Mouse (Mus musculus) frontal cortex, postnatal 14 days (tissue): ENCODE measurements around the gene Zfp777.

ENCODE experiments used
- DNase-seq, 2 experiments: peaks; one replicate each; pipeline ENCODE4 v3.0.0; 2022; ENCODE audit warnings: low spot score in 2 of 2

Zfp777 gene

GRCm38 (mm10) chr6:48048426-48049272, at the start of gene Zfp777:
Zfp777 (minus strand) TSS chr6:48048911.
- DNase-seq = peak; percentile 71 to 73

DNA sequence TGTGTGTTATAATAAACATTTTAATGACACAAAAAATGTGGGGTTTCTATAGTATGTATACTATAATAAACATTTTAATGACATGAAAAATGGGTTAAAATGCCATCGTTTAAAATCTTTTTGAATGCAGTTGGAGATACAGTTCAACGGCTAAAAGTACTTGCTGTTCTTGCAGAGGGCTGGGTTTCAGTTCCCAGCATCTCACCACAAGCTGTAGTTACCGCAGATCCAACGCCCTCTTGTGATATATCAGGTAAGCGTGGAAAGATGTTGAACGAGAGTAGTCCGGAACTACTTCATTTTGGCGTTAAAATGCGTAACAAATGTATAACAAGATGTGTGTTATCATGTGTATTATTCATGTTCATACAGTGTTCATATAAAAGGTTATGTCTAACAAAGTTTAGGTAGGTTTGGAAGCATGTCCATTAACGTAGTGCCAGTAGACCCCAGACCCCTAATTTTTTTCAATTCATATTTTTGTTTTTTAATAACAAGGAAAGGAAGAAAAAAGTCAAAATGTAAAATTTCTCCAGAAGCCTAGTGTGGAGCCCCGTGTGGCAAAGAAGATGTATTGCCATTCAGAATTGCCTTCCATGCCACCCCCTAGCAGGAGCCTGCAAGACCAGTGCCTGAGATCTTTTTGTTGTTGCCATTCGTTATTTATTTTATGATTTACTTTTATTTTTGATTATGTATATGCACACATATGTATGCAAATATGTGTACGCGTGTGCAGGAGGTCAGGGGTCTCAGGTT, 38.4 kb upstream of the Zfp777 start:
- no peak for DNase-seq

DNA sequence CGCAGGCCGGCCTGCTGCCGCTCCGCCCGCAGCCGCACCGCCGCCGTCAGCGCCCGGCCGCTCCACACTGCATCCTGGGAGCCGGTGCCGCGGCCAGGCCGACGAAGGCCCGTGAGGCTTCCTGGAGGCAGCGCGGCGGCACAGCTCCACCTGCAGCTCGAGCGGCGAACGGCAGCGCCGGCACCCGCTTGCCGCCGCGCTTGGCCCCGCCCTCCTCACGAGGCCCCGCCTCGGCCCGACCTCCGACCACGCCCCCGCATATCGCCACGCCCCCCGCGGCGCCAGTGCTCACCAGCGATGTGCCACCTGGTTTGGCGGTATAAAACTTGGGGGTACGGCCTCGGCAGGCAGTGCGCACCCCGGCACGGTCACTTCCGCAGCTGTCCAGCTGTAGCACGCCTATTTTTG, 37.8 kb upstream of the Zfp777 start, which contains the start of gene Zfp746:
Zfp746 (minus strand) TSS at position 123 of the 408 bp plus-strand sequence.
- peak; percentile 74 to 87 for DNase-seq

GRCm38 (mm10) chr6:48085521-48086404, 37.1 kb upstream of the Zfp777 start:
- peak; percentile 48 to 51 for DNase-seq

GRCm38 (mm10) chr6:48083733-48084191, 35.1 kb upstream of the Zfp777 start:
- no peak for DNase-seq

GRCm38 (mm10) chr6:48081952-48082351, 33.2 kb upstream of the Zfp777 start:
- DNase-seq = no peak

DNA sequence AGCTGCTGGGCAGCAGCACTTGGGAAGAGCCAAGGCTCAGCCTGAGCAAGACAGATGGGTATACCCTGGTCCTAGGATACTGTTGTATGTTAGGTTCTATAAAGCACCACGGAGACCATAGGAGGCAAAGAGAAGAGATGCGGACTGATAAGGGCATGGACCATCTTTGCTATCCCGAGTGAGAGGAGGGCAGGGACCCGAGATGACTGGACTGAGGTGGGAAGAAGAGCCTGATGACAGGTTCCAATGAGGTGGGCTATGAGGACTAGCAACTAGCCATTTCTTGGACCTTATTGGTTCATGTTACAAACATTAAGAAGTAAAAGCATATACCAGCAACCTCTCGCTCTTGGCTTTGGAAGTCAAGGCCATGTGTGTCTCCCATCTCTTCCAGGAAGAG, 32.3 kb upstream of the Zfp777 start:
- no peak for DNase-seq

DNA sequence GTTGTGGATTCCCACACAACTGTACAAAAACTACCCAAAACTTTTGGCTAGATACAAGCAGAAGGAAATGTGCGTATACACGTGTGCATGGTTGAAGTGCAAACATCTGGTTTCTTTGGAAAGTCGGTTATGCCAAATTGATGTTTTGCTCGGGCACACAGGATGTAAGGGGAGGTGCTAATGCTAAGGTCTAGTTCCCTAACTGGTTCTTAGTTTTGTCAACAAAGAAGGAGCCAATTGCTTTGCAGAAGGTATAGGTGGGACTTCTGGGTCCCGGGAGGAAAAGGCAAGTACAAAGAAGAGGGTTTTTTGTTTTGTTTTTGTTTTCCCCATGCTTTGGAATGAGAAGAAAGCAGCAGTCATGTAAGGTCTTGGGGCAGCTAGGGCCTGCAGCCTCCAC, 24.6 kb upstream of the Zfp777 start:
- DNase-seq = no peak

GRCm38 (mm10) chr6:48067492-48067891, 18.8 kb upstream of the Zfp777 start:
- DNase-seq = no peak

DNA sequence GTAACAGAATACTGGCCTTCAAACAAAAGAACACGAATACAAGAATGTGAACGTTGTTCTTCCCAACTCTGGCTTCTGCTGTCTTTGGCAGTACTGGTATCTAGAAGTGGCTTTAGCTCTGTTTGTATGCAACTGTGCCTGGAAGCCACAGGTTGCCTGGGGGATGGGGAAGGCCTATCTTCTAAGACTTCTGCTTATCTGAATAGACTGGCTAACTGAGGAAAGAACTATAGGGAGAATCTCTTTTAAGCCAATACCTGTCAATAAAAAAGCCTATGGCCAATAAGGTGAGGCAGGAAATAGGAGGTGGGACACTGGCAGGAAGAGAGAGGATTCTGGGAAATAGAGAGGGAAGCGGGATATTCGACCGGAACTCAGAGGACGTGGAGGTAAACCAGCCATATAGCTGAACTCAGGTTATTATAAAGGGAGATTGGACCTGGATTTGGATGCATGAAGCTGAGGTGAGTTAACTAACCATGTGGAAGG, 16.9 kb upstream of the Zfp777 start:
- no peak for DNase-seq

DNA sequence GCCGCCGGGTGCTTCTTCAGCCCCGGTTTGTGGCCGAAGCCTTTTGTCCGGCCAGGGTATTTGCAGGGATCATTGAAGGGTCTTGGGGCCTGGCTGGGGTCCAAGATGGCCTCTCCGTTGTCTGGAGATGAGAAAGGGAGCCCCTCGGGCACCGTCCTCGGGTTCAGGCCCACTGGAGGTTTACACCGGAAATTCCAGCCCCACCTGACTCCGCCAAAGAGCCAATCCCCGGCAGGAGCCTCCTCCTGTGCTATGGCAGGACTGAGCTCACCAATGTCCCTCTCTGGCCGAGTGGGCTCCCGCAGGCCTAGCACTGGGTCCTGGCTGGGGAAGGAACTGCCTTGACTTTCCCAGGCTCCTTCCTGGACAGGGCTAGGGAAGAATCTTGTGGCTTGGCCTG, 15.7 kb upstream of the Zfp777 start:
- no peak for DNase-seq

GRCm38 (mm10) chr6:48063940-48064339, 15.2 kb upstream of the Zfp777 start:
- DNase-seq = no peak

GRCm38 (mm10) chr6:48060895-48061294, 12.2 kb upstream of the Zfp777 start:
- no peak for DNase-seq

- DNase-seq = no peak
These were observed 11.7 kb upstream of the Zfp777 start for GRCm38 (mm10) chr6:48060421-48060820.

DNA sequence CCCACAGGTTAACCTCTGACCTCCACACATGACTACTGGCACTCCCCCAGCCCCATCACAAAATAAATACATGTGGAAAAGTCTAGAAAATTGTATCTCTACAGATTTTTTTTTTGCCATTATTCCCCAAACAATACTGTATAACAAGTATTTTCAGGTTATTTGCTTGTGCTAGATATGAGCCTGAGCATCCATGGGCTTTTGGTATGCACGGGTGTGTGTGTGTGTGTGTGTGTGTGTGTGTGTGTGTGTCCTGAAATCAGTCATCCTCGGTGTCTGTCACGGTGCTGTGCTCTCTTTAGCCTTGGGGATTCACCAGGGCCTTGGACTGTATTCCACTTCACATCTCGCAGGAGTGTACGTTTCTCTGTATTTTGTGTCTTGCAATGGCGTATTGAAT, 3.4 kb upstream of the Zfp777 start:
- no peak for DNase-seq

DNA sequence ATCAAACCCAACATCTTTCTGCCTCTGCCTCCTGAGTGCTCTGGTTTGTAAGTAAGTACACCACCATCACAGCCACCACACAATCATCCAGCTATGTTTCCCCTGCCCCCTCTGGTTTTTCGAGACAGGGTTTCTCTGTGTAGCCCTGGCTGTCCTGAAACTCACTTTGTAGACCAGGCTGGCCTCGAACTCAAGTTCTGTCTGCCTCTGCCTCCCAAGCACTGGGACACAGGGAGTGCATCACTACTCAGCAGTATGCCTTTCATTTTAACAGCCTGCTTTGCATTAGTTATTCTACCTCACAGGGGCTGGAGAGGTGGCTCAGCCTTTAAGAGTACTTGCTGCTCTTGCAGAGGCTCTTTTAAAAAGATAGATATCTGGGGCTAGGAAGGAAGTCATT, 3.0 kb upstream of the Zfp777 start:
- no peak for DNase-seq

GRCm38 (mm10) chr6:48049273-48050065, 758 bp upstream of the Zfp777 start:
- DNase-seq = no peak

- peak in 1 of 2 experiments; percentile 16 for DNase-seq
These were observed 1.0 kb downstream of the Zfp777 start for GRCm38 (mm10) chr6:48047450-48048351.

DNA sequence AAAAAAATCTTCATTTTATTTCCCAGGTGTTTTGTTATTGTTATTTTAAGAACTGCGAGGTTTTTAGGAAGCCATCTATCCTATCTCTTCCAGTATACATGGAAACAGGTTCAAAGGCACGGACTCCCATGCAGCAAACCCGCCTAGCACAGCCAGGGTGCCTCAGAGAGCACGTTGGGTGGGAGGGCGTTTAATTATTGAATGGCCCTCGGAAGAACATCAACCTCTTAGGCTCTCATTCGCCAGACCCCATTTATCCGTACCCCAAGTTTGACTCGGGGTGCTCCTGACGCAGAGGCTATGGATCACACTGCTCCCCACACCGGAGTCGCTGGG, 1.6 kb downstream of the Zfp777 start:
- DNase-seq = no peak

DNA sequence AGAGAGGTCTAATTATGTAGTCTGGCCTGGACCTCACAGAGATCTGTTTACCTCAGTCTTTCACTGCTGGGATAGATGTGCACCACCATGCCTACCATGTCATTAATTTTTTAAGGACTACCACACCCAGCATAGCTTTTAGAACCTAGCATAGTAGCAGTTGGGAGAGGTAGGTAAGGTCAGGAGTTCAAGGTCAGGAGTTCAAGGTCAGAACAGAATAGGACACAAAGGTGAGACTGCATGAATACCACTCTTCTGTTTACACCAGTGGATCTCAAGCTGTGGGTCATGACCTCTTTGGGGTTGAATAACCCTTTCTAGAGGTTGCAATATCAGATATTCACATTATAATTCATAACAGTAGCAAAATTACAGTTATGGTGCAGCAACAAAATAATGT, 16.1 kb downstream of the Zfp777 start:
- no peak for DNase-seq
